ENCODE assay signal across 11 mouse cellular contexts in genomic region chr19:4990256-4990625, GRCm38 (mm10). TPM values are rescaled to one million over a fixed set of nuclear protein-coding genes. Genes with fewer than 3 reads are reported as not detected.
DNase-seq lines count a peak whose midpoint lies in the region; ATAC-seq lines count a peak whose summit lies in the region.
"Had no signal": no experiment of that assay in that cellular context is flagged by ENCODE, and none has a peak within 500 bp of the region (broad histone marks: within the 10 kb centered on the region; RNA-seq: fewer than 3 reads in every experiment).

Gene Npas4 (minus strand): TSS chr19:4990316.

- H3K9ac ChIP-seq in limb, embryonic 12.5 days (replicated peaks) = no peak within 1 kb of the TSS
- peak within 1 kb of the TSS; percentile 54 for H3K9ac ChIP-seq in forebrain, embryonic 14.5 days (ENCODE audit: low read length)
- H3K9ac ChIP-seq in stomach, embryonic 16.5 days (ENCODE audit: low read length) = no peak within 1 kb of the TSS

- H3K4me1 ChIP-seq in limb, embryonic 12.5 days (replicated peaks) = no peaks in the 10 kb centered on the region; the same call in 1 of the 2 replicates
- peaks cover 7% of the 10 kb centered on the region for H3K4me1 ChIP-seq in limb, embryonic 10.5 days
- peaks cover 4% of the 10 kb centered on the region for H3K4me1 ChIP-seq in forebrain, embryonic 14.5 days (ENCODE audit: control insufficient read depth, insufficient read depth, low read length)
- no peaks in the 10 kb centered on the region for H3K4me1 ChIP-seq in stomach, embryonic 16.5 days (ENCODE audit: control insufficient read depth, insufficient read depth, low read length)

- no peak for ATAC-seq in limb, embryonic 12.5 days (ENCODE audit: insufficient number of reproducible peaks, insufficient read depth, low FRiP score, low TSS enrichment, low read depth)
- ATAC-seq in forebrain, embryonic 14.5 days = 0 out of 2 replicates have a peak, but pooled peaks have one; percentile 4
- ATAC-seq in stomach, embryonic 16.5 days (ENCODE audit: insufficient read depth, low FRiP score) = no peak

- no peaks in the 10 kb centered on the region for H3K36me3 ChIP-seq in limb, embryonic 12.5 days
- no peaks in the 10 kb centered on the region for H3K36me3 ChIP-seq in limb, embryonic 10.5 days
- H3K36me3 ChIP-seq in forebrain, embryonic 14.5 days (ENCODE audit: control insufficient read depth, insufficient read depth, low read length) = no peaks in the 10 kb centered on the region
- no peaks in the 10 kb centered on the region for H3K36me3 ChIP-seq in stomach, embryonic 16.5 days (ENCODE audit: control insufficient read depth, insufficient read depth, low read length)

- H3K4me2 ChIP-seq in limb, embryonic 12.5 days = no peak within 1 kb of the TSS
- peak within 1 kb of the TSS; percentile 59 for H3K4me2 ChIP-seq in forebrain, embryonic 14.5 days (ENCODE audit: low read length)
- H3K4me2 ChIP-seq in stomach, embryonic 16.5 days (ENCODE audit: low read depth, low read length) = peak within 1 kb of the TSS; percentile 8; the same call in 1 of the 2 replicates

- peaks cover 85% of the 10 kb centered on the region for H3K27me3 ChIP-seq in limb, embryonic 12.5 days
- H3K27me3 ChIP-seq in limb, embryonic 10.5 days (ENCODE audit: low read depth, poor library complexity, severe bottlenecking) = peaks cover 77% of the 10 kb centered on the region
- peaks cover 20% of the 10 kb centered on the region for H3K27me3 ChIP-seq in forebrain, embryonic 14.5 days (replicated peaks; ENCODE audit: control insufficient read depth, insufficient read depth, low read length)
- peaks cover 26% of the 10 kb centered on the region for H3K27me3 ChIP-seq in stomach, embryonic 16.5 days (ENCODE audit: control insufficient read depth, insufficient read depth, low read length)

- no peak for DNase-seq in limb, embryonic 10.5 days (ENCODE audit: low spot score)
- no peak for DNase-seq in forebrain, embryonic 14.5 days (ENCODE audit: low spot score)
- DNase-seq in left cerebral cortex, postnatal 14 days (ENCODE audit: low spot score in 2 of 2) = no peak
- DNase-seq in retina, postnatal 1 day = no peak
- no peak for DNase-seq in right cerebral cortex, adult 18-20 months
- DNase-seq: kidney, adult 18-20 months; thymus, postnatal 4 days had no signal

- intact Hi-C loops in left cerebral cortex, postnatal 14 days (cut with DNase I) = no loop called here

- no peaks in the 10 kb centered on the region for H3K9me3 ChIP-seq in limb, embryonic 12.5 days
- no peaks in the 10 kb centered on the region for H3K9me3 ChIP-seq in limb, embryonic 10.5 days (replicated peaks)
- no peaks in the 10 kb centered on the region for H3K9me3 ChIP-seq in forebrain, embryonic 14.5 days (replicated peaks; ENCODE audit: control insufficient read depth, low read length)
- no peaks in the 10 kb centered on the region for H3K9me3 ChIP-seq in stomach, embryonic 16.5 days (replicated peaks; ENCODE audit: control insufficient read depth, low read length)

- 0 out of 2 replicates have a peak within 1 kb of the TSS, but pooled peaks have one; percentile 1 for H3K4me3 ChIP-seq in limb, embryonic 12.5 days (replicated peaks)
- no peak within 1 kb of the TSS for H3K4me3 ChIP-seq in limb, embryonic 10.5 days
- H3K4me3 ChIP-seq in forebrain, embryonic 14.5 days (ENCODE audit: low read depth, low read length) = peak within 1 kb of the TSS; percentile 32
- H3K4me3 ChIP-seq in stomach, embryonic 16.5 days (replicated peaks; ENCODE audit: low read length) = no peak within 1 kb of the TSS

- H3K27ac ChIP-seq in limb, embryonic 12.5 days = no peak within 1 kb of the TSS
- H3K27ac ChIP-seq in limb, embryonic 10.5 days = no peak within 1 kb of the TSS
- no peak within 1 kb of the TSS for H3K27ac ChIP-seq in forebrain, embryonic 14.5 days (ENCODE audit: low read depth, low read length)
- no peak within 1 kb of the TSS for H3K27ac ChIP-seq in stomach, embryonic 16.5 days (ENCODE audit: low read length)
- H3K27ac ChIP-seq: macrophage had no signal

- 14% methylated on average over 4 of the region's 4 CpGs for WGBS in limb, embryonic 12.5 days
- 27% methylated on average over 4 of the region's 4 CpGs for WGBS in limb, embryonic 10.5 days
- 16% methylated on average over 4 of the region's 4 CpGs for WGBS in forebrain, embryonic 14.5 days
- WGBS in stomach, embryonic 16.5 days = 21% methylated on average over 4 of the region's 4 CpGs

RNA-seq across cellular contexts. Expression of gene Npas4, which starts in this region (rescaled TPM):
- polyA plus RNA-seq in limb, embryonic 12.5 days (2016; fragmentation: Nextera tagmentation; extraction: Ambion mirVana) = not detected in 2 replicates
- not detected in 2 replicates for polyA plus RNA-seq in limb, embryonic 10.5 days (2016; fragmentation: Nextera tagmentation; extraction: Ambion mirVana)
- 0.08 and 0.14 TPM in 2 replicates for polyA plus RNA-seq in forebrain, embryonic 14.5 days (2014; fragmentation: Nextera tagmentation; extraction: Ambion mirVana)
- total RNA-seq in left cerebral cortex, postnatal 14 days (2021) = 10 to 100 TPM; 10.7 to 11.3 TPM
- 0.23 and 0.34 TPM in 2 replicates for polyA plus RNA-seq in stomach, embryonic 16.5 days (2015; fragmentation: Nextera tagmentation; extraction: Ambion mirVana)
- polyA plus RNA-seq: embryonic facial prominence, embryonic 11.5 days had no signal

Comparison
In these comparisons a context has a peak if more than half of its experiments do, and no peak if none do; other contexts are left out.
1. Peak in ATAC-seq, H3K4me3 ChIP-seq, H3K9ac ChIP-seq and H3K4me2 ChIP-seq in forebrain, embryonic 14.5 days; RNA of the gene not detected or under 1 TPM.